Mouse (Mus musculus) embryonic facial prominence, embryonic 12.5 days (tissue): Measurements from ENCODE around the gene Ap5z1. TPM values are rescaled to one million over a fixed set of nuclear protein-coding genes. Genes with fewer than 3 reads are reported as not detected.

Source experiments
- ATAC-seq: fragments of 200-750 bp; cut with Nextera tagmentation; 2 replicates; pipeline ENCODE4 v1.8.0; 2017; ENCODE audit not compliant: insufficient number of reproducible peaks, insufficient read depth, low FRiP score, low TSS enrichment
- H3K27ac ChIP-seq: fragments of 300-500 bp; sonication (generic); 2 replicates; pipeline ENCODE4 v1.5.1; 2016; ENCODE audit warnings: mild to moderate bottlenecking
- H3K27me3 ChIP-seq: fragments of 300-500 bp; sonication (generic); 2 replicates; pipeline ENCODE4 v1.6.1; 2016; ENCODE audit warnings: mild to moderate bottlenecking, moderate library complexity
- H3K36me3 ChIP-seq: fragments of 300-500 bp; sonication (generic); 2 replicates; pipeline ENCODE4 v1.6.1; 2016; ENCODE audit warnings: mild to moderate bottlenecking
- H3K4me1 ChIP-seq: fragments of 300-500 bp; sonication (generic); 2 replicates; pipeline ENCODE4 v1.6.1; 2016
- H3K4me2 ChIP-seq: fragments of 300-500 bp; sonication (generic); replicated peaks from 2 replicates; pipeline ENCODE4 v1.6.1; 2016; ENCODE audit warnings: mild to moderate bottlenecking, moderate library complexity
- H3K4me3 ChIP-seq: fragments of 300-500 bp; sonication (generic); 2 replicates; pipeline ENCODE4 v1.5.1; 2016; ENCODE audit warnings: mild to moderate bottlenecking
- H3K9ac ChIP-seq: fragments of 300-500 bp; sonication (generic); 2 replicates; pipeline ENCODE4 v1.6.1; 2016; ENCODE audit warnings: mild to moderate bottlenecking, moderate library complexity
- H3K9me3 ChIP-seq: fragments of 300-500 bp; sonication (generic); 2 replicates; pipeline ENCODE4 v1.6.1; 2016; ENCODE audit warnings: mild to moderate bottlenecking, moderate library complexity
- WGBS: fragments of 180-500 bp; shearing (Covaris S2); methylation state at CpG from one replicate; pipeline ENCODE4 v1.1.7; 2016; 5-methylcytosine and 5-hydroxymethylcytosine counted together
- polyA plus RNA-seq: library from polyadenylated mRNA; unstranded; fragments of >200 nt; fragmentation: Nextera tagmentation; extraction: Ambion mirVana; gene quantifications from 2 replicates; pipeline ENCODE4 v1.2.1, GENCODE M21; 2016

Ap5z1 gene
- polyA plus RNA-seq, 1 experiment from 2014 or later, result 10.8 TPM

- Histone ChIP-seq H3K27ac (no peak overlapping the region), H3K4me3 (no peak overlapping the region), H3K36me3 (peaks cover 4% of the 10 kb centered on the region; the same call in 1 of the 2 replicates), H3K4me1 (peaks cover 20% of the 10 kb centered on the region; the same call in 1 of the 2 replicates), H3K9ac (no peak overlapping the region), H3K9me3 (no peaks in the 10 kb centered on the region), H3K4me2 (no peak overlapping the region), H3K27me3 (no peaks in the 10 kb centered on the region)
- 91% methylated on average over 12 of the region's 12 CpGs for WGBS
- no peak for ATAC-seq
Observed at GRCm38 (mm10) chr5:142477346-142477745, 13.6 kb downstream of the Ap5z1 start.

GRCm38 (mm10) chr5:142477866-142478615, 14.3 kb downstream of the Ap5z1 start:
- Histone ChIP-seq H3K4me2 (no peak overlapping the region), H3K4me1 (peaks cover 20% of the 10 kb centered on the region; the same call in 1 of the 2 replicates), H3K27me3 (no peaks in the 10 kb centered on the region), H3K9me3 (no peaks in the 10 kb centered on the region), H3K4me3 (no peak overlapping the region), H3K36me3 (no peaks in the 10 kb centered on the region; the same call in 1 of the 2 replicates), H3K9ac (no peak overlapping the region), H3K27ac (no peak overlapping the region)
- WGBS, result 87% methylated on average over 5 of the region's 5 CpGs
- ATAC-seq, result no peak

GRCm38 (mm10) chr5:142478829-142479435, 15.2 kb downstream of the Ap5z1 start:
- 30% methylated on average over 17 of the region's 17 CpGs for WGBS
- no peak overlapping the region for H3K9ac ChIP-seq

DNA sequence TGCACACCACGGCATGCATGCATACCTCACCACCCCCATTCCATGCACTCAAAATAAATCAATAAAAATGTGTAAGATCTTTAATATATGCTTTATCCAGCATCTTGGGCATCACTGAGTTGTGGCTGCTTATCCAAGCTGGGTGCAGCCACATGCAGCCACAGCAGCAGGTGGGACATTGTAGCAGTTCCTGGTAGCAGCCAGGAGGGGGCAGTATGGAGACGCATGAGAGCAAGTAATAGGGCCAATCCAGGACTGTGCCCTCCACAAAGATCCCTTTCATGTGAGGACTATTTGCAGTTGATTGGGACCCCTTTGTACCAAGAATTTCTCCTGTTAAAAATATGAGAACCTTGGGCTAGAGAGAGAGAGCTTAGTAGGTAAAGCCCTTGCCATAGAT, 18.8 kb downstream of the Ap5z1 start:
- Histone ChIP-seq H3K4me1 (peaks cover 20% of the 10 kb centered on the region; the same call in 1 of the 2 replicates), H3K9ac (no peak overlapping the region), H3K27me3 (no peaks in the 10 kb centered on the region), H3K27ac (no peak overlapping the region), H3K4me2 (no peak overlapping the region), H3K4me3 (no peak overlapping the region), H3K9me3 (no peaks in the 10 kb centered on the region), H3K36me3 (0 out of 2 replicates have a peak, but pooled peaks cover 3% of the 10 kb centered on the region)
- no peak for ATAC-seq
- WGBS, result 71% methylated on average over 2 of the region's 2 CpGs

More at GRCm38 (mm10) chr5:142478829-142479435, 15.2 kb downstream of the Ap5z1 start:
- H3K4me1 ChIP-seq, result peaks cover 20% of the 10 kb centered on the region; the same call in 1 of the 2 replicates
- no peaks in the 10 kb centered on the region for H3K9me3 ChIP-seq
- no peaks in the 10 kb centered on the region for H3K27me3 ChIP-seq
- H3K4me3 ChIP-seq, result no peak overlapping the region
- H3K27ac ChIP-seq, result no peak overlapping the region
- ATAC-seq, result peak; percentile 38; the same call in 1 of the 2 replicates
- H3K36me3 ChIP-seq, result no peaks in the 10 kb centered on the region; the same call in 1 of the 2 replicates
- 0 out of 2 replicates have a peak overlapping the region, but pooled peaks have one; percentile 13 for H3K4me2 ChIP-seq

GRCm38 (mm10) chr5:142483581-142483980, 19.8 kb downstream of the Ap5z1 start:
- 93% methylated on average over 5 of the region's 5 CpGs for WGBS
- Histone ChIP-seq H3K9me3 (no peaks in the 10 kb centered on the region), H3K4me1 (peaks cover 20% of the 10 kb centered on the region; the same call in 1 of the 2 replicates), H3K9ac (no peak overlapping the region), H3K27ac (no peak overlapping the region), H3K4me2 (no peak overlapping the region), H3K36me3 (0 out of 2 replicates have a peak, but pooled peaks cover 3% of the 10 kb centered on the region), H3K27me3 (no peaks in the 10 kb centered on the region), H3K4me3 (no peak overlapping the region)
- no peak for ATAC-seq

DNA sequence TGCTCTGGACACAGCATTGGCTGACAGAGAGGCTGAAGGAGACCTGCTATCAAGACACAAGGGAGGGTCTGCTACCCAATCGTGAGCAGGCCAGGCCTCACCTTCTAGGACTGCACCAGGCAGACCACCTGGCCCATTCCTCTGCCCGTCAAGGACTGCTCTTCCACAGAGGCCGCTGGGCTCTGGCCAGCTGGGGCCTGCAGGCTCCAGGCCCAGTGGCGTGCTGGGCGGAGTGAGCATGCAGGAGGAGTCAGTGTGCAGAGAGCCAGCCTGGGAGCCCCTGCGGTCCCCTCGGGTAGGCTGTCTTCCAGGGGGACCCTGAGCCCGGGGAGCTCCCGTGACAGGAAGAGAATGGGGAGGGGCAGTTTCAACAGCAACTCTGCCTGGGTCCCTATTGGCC, 22.9 kb downstream of the Ap5z1 start:
- no peak overlapping the region for H3K27ac ChIP-seq
- 55% methylated on average over 9 of the region's 9 CpGs for WGBS

DNA sequence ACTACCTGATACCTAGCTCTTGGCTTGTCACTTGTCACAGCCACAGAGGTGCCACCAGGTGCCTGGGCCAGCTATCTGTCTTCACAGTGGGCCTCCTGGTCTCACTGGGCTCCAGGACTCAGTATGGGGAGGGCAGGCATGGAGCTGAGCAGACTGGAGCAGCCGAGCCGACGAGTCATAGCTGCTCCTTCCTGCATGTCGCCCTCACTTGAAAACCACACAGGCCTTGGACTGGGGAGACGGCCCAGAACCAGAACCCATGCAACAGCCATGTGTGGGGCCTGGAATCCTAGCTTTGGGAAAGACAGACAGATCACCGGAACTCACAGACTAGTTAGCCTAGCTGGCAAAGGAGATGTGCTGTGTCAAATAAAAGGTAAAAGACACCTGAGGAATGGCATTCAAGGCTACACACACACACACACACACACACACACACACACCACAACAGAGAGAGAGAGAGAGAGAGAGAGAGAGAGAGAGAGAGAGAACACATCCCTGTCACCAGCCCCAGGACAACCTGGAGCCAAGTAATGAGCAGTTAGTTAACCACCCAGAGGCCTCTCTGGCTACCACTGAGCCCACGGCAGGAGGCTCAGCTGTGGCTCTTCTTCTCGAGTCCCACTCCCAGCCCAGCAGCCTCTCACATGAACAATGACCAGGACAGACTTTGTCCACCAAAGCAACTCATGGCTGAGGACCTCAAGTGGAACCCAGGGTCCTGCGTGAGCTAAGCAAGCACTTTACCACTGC, 26.4 kb downstream of the Ap5z1 start:
- H3K9me3 ChIP-seq, result no peaks in the 10 kb centered on the region
- peaks cover 4% of the 10 kb centered on the region; the same call in 1 of the 2 replicates for H3K4me1 ChIP-seq
- no peak overlapping the region for H3K9ac ChIP-seq
- H3K36me3 ChIP-seq, result 0 out of 2 replicates have a peak, but pooled peaks cover 3% of the 10 kb centered on the region
- no peaks in the 10 kb centered on the region for H3K27me3 ChIP-seq
- H3K4me2 ChIP-seq, result no peak overlapping the region
- H3K4me3 ChIP-seq, result no peak overlapping the region
- H3K27ac ChIP-seq, result no peak overlapping the region
- 70% methylated on average over 9 of the region's 9 CpGs for WGBS
- ATAC-seq, result no peak

More for the DNA sequence above, 22.9 kb downstream of the Ap5z1 start:
- Histone ChIP-seq H3K4me3 (no peak overlapping the region), H3K4me1 (0 out of 2 replicates have a peak, but pooled peaks cover 4% of the 10 kb centered on the region), H3K9me3 (no peaks in the 10 kb centered on the region), H3K4me2 (no peak overlapping the region), H3K36me3 (0 out of 2 replicates have a peak, but pooled peaks cover 3% of the 10 kb centered on the region), H3K27me3 (no peaks in the 10 kb centered on the region), H3K9ac (0 out of 2 replicates have a peak overlapping the region, but pooled peaks have one; percentile 2)
- ATAC-seq, result peak; percentile 19; the same call in 1 of the 2 replicates

GRCm38 (mm10) chr5:142493307-142493706, 29.6 kb downstream of the Ap5z1 start:
- H3K4me1 ChIP-seq, result peaks cover 4% of the 10 kb centered on the region; the same call in 1 of the 2 replicates
- no peak for ATAC-seq
- no peaks in the 10 kb centered on the region for H3K9me3 ChIP-seq
- no peak overlapping the region for H3K9ac ChIP-seq
- 88% methylated on average over 3 of the region's 3 CpGs for WGBS
- no peaks in the 10 kb centered on the region for H3K36me3 ChIP-seq
- no peak overlapping the region for H3K27ac ChIP-seq
- H3K27me3 ChIP-seq, result no peaks in the 10 kb centered on the region
- H3K4me2 ChIP-seq, result no peak overlapping the region
- H3K4me3 ChIP-seq, result no peak overlapping the region

GRCm38 (mm10) chr5:142495321-142496096, 31.8 kb downstream of the Ap5z1 start:
- H3K4me1 ChIP-seq, result peaks cover 10% of the 10 kb centered on the region; the same call in 1 of the 2 replicates
- H3K36me3 ChIP-seq, result no peaks in the 10 kb centered on the region
- no peak overlapping the region for H3K9ac ChIP-seq
- no peak for ATAC-seq
- H3K4me3 ChIP-seq, result no peak overlapping the region
- H3K27me3 ChIP-seq, result no peaks in the 10 kb centered on the region
- H3K27ac ChIP-seq, result no peak overlapping the region
- no peak overlapping the region for H3K4me2 ChIP-seq
- WGBS, result 53% methylated on average over 14 of the region's 14 CpGs
- no peaks in the 10 kb centered on the region for H3K9me3 ChIP-seq

- ATAC-seq, result no peak
- H3K4me3 ChIP-seq, result no peak overlapping the region
- H3K27me3 ChIP-seq, result no peaks in the 10 kb centered on the region
- H3K4me1 ChIP-seq, result peaks cover 12% of the 10 kb centered on the region; the same call in 1 of the 2 replicates
- no peaks in the 10 kb centered on the region for H3K9me3 ChIP-seq
- H3K27ac ChIP-seq, result no peak overlapping the region
- H3K36me3 ChIP-seq, result no peaks in the 10 kb centered on the region
- WGBS, result 35% methylated on average over 3 of the region's 3 CpGs
- no peak overlapping the region for H3K4me2 ChIP-seq
- no peak overlapping the region for H3K9ac ChIP-seq
Observed at GRCm38 (mm10) chr5:142498964-142499363, 35.2 kb downstream of the Ap5z1 start.
